Mouse (Mus musculus) kidney, embryonic 14.5 days (tissue): ENCODE results near the gene Agpat3. TPM values are rescaled to one million over a fixed set of nuclear protein-coding genes. Genes with fewer than 3 reads are reported as not detected.
"Not testable (repeated sequence)": the region's sequence is repeated elsewhere in the genome, so short reads cannot be mapped to it uniquely, and the experiment has no call there.

Experiments used
- ATAC-seq: fragments of 200-750 bp; cut with Nextera tagmentation; 2 replicates; pipeline ENCODE4 v1.8.0; 2017; ENCODE audit warnings: moderate number of reproducible peaks, mild to moderate bottlenecking, moderate TSS enrichment, moderate library complexity; ENCODE audit not compliant: low FRiP score, low TSS enrichment
- H3K27ac ChIP-seq: fragments of 300-500 bp; sonication (generic); 2 replicates; pipeline ENCODE4 v1.5.1; 2014; ENCODE audit warnings: low read depth, mild to moderate bottlenecking, low read length, moderate library complexity, mixed read lengths
- H3K27me3 ChIP-seq: fragments of 300-500 bp; sonication (generic); 2 replicates; pipeline ENCODE4 v1.6.1; 2014; ENCODE audit warnings: mild to moderate bottlenecking, low read length; ENCODE audit not compliant: control insufficient read depth, insufficient read depth
- H3K36me3 ChIP-seq: fragments of 300-500 bp; sonication (generic); 2 replicates; pipeline ENCODE4 v1.6.1; 2014; ENCODE audit warnings: low read length, mixed read lengths; ENCODE audit not compliant: control insufficient read depth, insufficient read depth
- H3K4me1 ChIP-seq: fragments of 300-500 bp; sonication (generic); 2 replicates; pipeline ENCODE4 v1.6.1; 2014; ENCODE audit warnings: low read length, mixed read lengths; ENCODE audit not compliant: control insufficient read depth, insufficient read depth
- H3K4me2 ChIP-seq: fragments of 300-500 bp; sonication (generic); replicated peaks from 2 replicates; pipeline ENCODE4 v1.6.1; 2014; ENCODE audit warnings: low read depth, mild to moderate bottlenecking, low read length
- H3K4me3 ChIP-seq: fragments of 300-500 bp; sonication (generic); 2 replicates; pipeline ENCODE4 v1.5.1; 2014; ENCODE audit warnings: mild to moderate bottlenecking, low read length
- H3K9ac ChIP-seq: fragments of 300-500 bp; sonication (generic); 2 replicates; pipeline ENCODE4 v1.6.1; 2014; ENCODE audit warnings: low read depth, mild to moderate bottlenecking, low read length, moderate library complexity
- H3K9me3 ChIP-seq: fragments of 300-500 bp; sonication (generic); 2 replicates; pipeline ENCODE4 v1.6.1; 2016; ENCODE audit warnings: low read length; ENCODE audit not compliant: control insufficient read depth
- WGBS: fragments of 180-500 bp; shearing (Covaris S2); extraction: QIAGEN DNeasy Blood & Tissue Kit; methylation state at CpG from one replicate; pipeline ENCODE4 v1.1.7; 2014; 5-methylcytosine and 5-hydroxymethylcytosine counted together
- polyA plus RNA-seq: library from polyadenylated mRNA; unstranded; fragments of >200 nt; fragmentation: Nextera tagmentation; extraction: Ambion mirVana; gene quantifications from 2 replicates; pipeline ENCODE4 v1.2.1, GENCODE M21; 2014

The Agpat3 gene
- polyA plus RNA-seq, 1 experiment from 2014 or later, result 84.7 TPM

GRCm38 (mm10) chr10:78366195-78366834, 14.0 kb upstream of the Agpat3 start:
- H3K4me2 ChIP-seq, result no peak overlapping the region

GRCm38 (mm10) chr10:78365555-78365954, 13.3 kb upstream of the Agpat3 start:
- no peak overlapping the region for H3K27ac ChIP-seq
- H3K4me2 ChIP-seq, result no peak overlapping the region
- no peak overlapping the region for H3K4me3 ChIP-seq
- WGBS, result 82% methylated on average over 6 of the region's 6 CpGs
- no peak overlapping the region for H3K9ac ChIP-seq
- H3K36me3 ChIP-seq, result no peaks in the 10 kb centered on the region
- H3K27me3 ChIP-seq, result no peaks in the 10 kb centered on the region
- no peaks in the 10 kb centered on the region for H3K9me3 ChIP-seq
- H3K4me1 ChIP-seq, result peaks cover 4% of the 10 kb centered on the region; the same call in 1 of the 2 replicates
- no peak for ATAC-seq

More at GRCm38 (mm10) chr10:78366195-78366834, 14.0 kb upstream of the Agpat3 start:
- H3K4me1 ChIP-seq, result peaks cover 4% of the 10 kb centered on the region; the same call in 1 of the 2 replicates
- no peaks in the 10 kb centered on the region for H3K36me3 ChIP-seq
- H3K4me3 ChIP-seq, result no peak overlapping the region
- 48% methylated on average over 5 of the region's 5 CpGs for WGBS
- no peak overlapping the region for H3K9ac ChIP-seq
- ATAC-seq, result no peak
- H3K27me3 ChIP-seq, result no peaks in the 10 kb centered on the region
- H3K9me3 ChIP-seq, result no peaks in the 10 kb centered on the region
- H3K27ac ChIP-seq, result 0 out of 2 replicates have a peak overlapping the region, but pooled peaks have one; percentile 24

GRCm38 (mm10) chr10:78364106-78364505, 11.8 kb upstream of the Agpat3 start:
- Histone ChIP-seq H3K27ac (no peak overlapping the region), H3K27me3 (no peaks in the 10 kb centered on the region)

GRCm38 (mm10) chr10:78363366-78363765, 11.1 kb upstream of the Agpat3 start:
- ATAC-seq, result no peak
- 91% methylated on average over 6 of the region's 6 CpGs for WGBS
- no peaks in the 10 kb centered on the region for H3K27me3 ChIP-seq
- no peaks in the 10 kb centered on the region for H3K9me3 ChIP-seq
- no peak overlapping the region for H3K4me3 ChIP-seq
- no peak overlapping the region for H3K27ac ChIP-seq
- no peaks in the 10 kb centered on the region for H3K36me3 ChIP-seq
- no peak overlapping the region for H3K4me2 ChIP-seq
- no peak overlapping the region for H3K9ac ChIP-seq
- peaks cover 4% of the 10 kb centered on the region; the same call in 1 of the 2 replicates for H3K4me1 ChIP-seq

More at GRCm38 (mm10) chr10:78364106-78364505, 11.8 kb upstream of the Agpat3 start:
- no peak overlapping the region for H3K4me3 ChIP-seq
- H3K9ac ChIP-seq, result no peak overlapping the region
- no peak for ATAC-seq
- H3K36me3 ChIP-seq, result no peaks in the 10 kb centered on the region
- H3K9me3 ChIP-seq, result no peaks in the 10 kb centered on the region
- peaks cover 4% of the 10 kb centered on the region; the same call in 1 of the 2 replicates for H3K4me1 ChIP-seq
- 73% methylated on average over 2 of the region's 2 CpGs for WGBS
- H3K4me2 ChIP-seq, result no peak overlapping the region

GRCm38 (mm10) chr10:78361951-78362350, 9.7 kb upstream of the Agpat3 start:
- H3K27me3 ChIP-seq, result no peaks in the 10 kb centered on the region
- H3K36me3 ChIP-seq, result no peaks in the 10 kb centered on the region
- no peak for ATAC-seq
- peaks cover 4% of the 10 kb centered on the region; the same call in 1 of the 2 replicates for H3K4me1 ChIP-seq
- WGBS, result 81% methylated on average over 2 of the region's 2 CpGs
- no peak overlapping the region for H3K27ac ChIP-seq
- no peak overlapping the region for H3K4me2 ChIP-seq
- no peak overlapping the region for H3K4me3 ChIP-seq
- H3K9me3 ChIP-seq, result no peaks in the 10 kb centered on the region
- H3K9ac ChIP-seq, result no peak overlapping the region

- Histone ChIP-seq H3K4me2 (no peak overlapping the region), H3K4me1 (no peaks in the 10 kb centered on the region), H3K27me3 (no peaks in the 10 kb centered on the region), H3K36me3 (no peaks in the 10 kb centered on the region), H3K4me3 (no peak overlapping the region), H3K9me3 (no peaks in the 10 kb centered on the region), H3K27ac (no peak overlapping the region), H3K9ac (no peak overlapping the region)
- ATAC-seq, result no peak
- 76% methylated on average over 3 of the region's 3 CpGs for WGBS
Observed at GRCm38 (mm10) chr10:78360290-78360711, 8.0 kb upstream of the Agpat3 start.

- not testable (repeated sequence) for H3K4me3 ChIP-seq, H3K27me3 ChIP-seq, H3K9ac ChIP-seq, H3K4me2 ChIP-seq, H3K4me1 ChIP-seq, ATAC-seq, H3K9me3 ChIP-seq, H3K27ac ChIP-seq, H3K36me3 ChIP-seq
- 92% methylated on average over 3 of the region's 3 CpGs for WGBS
Observed at GRCm38 (mm10) chr10:78358999-78359398, 6.7 kb upstream of the Agpat3 start.

- Histone ChIP-seq H3K9ac (no peak overlapping the region), H3K4me2 (no peak overlapping the region), H3K36me3 (no peaks in the 10 kb centered on the region), H3K4me1 (peaks cover 4% of the 10 kb centered on the region; the same call in 1 of the 2 replicates), H3K9me3 (no peaks in the 10 kb centered on the region), H3K27me3 (no peaks in the 10 kb centered on the region), H3K4me3 (no peak overlapping the region), H3K27ac (no peak overlapping the region)
- no peak for ATAC-seq
- WGBS, result 85% methylated on average over 4 of the region's 4 CpGs
Observed at GRCm38 (mm10) chr10:78358266-78358665, 6.0 kb upstream of the Agpat3 start.

GRCm38 (mm10) chr10:78357742-78358141, 5.5 kb upstream of the Agpat3 start:
- H3K4me2 ChIP-seq, result no peak overlapping the region

More at GRCm38 (mm10) chr10:78357742-78358141, 5.5 kb upstream of the Agpat3 start:
- H3K36me3 ChIP-seq, result no peaks in the 10 kb centered on the region
- no peak overlapping the region for H3K9ac ChIP-seq
- H3K4me1 ChIP-seq, result peaks cover 7% of the 10 kb centered on the region; the same call in 1 of the 2 replicates
- H3K27ac ChIP-seq, result no peak overlapping the region
- no peak overlapping the region for H3K4me3 ChIP-seq
- H3K27me3 ChIP-seq, result no peaks in the 10 kb centered on the region
- no peak for ATAC-seq
- no peaks in the 10 kb centered on the region for H3K9me3 ChIP-seq
- WGBS, result 91% methylated on average over 5 of the region's 5 CpGs
